Mouse (Mus musculus) cerebellum, adult 11 months (tissue): ENCODE measurements at regions not wholly inside any gene's neighbourhood (a gene's known extent, or its start where the extent isn't known, plus 50 kb on each side); places are given as distances from the start of the nearest gene placed in this dataset.

Source experiments
- DNase-seq: peaks from one replicate; pipeline ENCODE4 v3.0.0; 2022

DNA sequence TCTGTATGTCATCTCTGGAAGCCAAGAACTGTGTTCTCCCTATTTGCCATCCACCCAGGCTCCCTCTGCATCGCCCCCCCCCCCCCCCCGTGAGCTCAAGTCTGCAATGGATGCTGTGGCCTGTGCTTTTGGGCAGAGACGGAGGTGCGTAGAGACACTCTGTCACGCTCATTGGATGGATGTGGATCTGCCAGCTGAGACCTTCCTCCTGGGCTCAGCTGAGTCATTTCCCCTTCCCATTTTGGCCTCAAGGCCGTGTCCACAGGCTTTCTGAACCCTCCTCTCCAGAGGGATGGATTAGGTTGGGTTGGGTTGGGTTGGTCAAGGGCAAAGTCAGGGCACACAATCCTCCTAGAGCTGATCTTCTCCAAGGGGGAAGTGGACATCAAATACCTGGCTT, 72.9 kb upstream of the Sulf2 start:
- no peak for DNase-seq

GRCm38 (mm10) chr2:166227496-166227895, 72.0 kb upstream of the Sulf2 start:
- DNase-seq: no peak

DNA sequence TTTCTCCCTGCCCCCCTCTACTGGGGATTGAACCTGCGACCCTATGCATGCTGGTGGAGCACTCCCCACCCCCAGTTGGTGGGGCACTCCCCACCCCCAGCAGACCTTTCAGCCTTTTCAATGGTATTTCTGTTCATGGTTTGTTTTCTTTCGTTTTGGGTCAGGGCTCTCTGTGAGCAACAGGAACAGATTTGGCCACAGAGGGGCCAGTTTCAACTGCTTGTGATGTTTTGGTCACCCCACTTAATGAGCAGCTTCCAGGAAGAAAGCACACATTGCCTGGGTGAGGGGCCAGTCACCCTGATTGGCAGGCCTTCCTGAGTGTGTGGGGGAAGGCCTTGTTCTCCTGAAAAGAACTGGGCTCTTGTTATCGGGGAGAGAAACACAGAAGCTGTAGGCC, 71.5 kb upstream of the Sulf2 start:
- no peak for DNase-seq

GRCm38 (mm10) chr2:166226331-166226730, 70.9 kb upstream of the Sulf2 start:
- DNase-seq: no peak

DNA sequence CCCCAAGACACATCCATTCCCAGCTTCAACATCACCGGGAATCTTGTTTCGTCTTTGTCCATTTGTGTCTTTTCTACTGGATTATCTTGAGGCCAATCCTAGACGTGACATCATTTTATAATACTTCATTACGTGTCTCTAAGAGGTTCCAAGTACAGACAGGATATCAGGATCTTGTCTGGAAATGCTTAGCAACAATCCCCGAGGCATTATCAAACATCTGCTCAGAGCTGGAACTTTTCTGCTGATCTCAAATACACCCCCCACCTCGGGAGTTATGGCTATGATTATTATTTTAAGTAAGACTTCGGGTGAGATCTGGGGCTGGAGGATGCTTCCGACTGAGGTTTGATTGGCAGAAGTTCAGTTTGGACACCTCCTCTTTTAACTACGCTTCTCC, 69.9 kb upstream of the Sulf2 start:
- no peak for DNase-seq

DNA sequence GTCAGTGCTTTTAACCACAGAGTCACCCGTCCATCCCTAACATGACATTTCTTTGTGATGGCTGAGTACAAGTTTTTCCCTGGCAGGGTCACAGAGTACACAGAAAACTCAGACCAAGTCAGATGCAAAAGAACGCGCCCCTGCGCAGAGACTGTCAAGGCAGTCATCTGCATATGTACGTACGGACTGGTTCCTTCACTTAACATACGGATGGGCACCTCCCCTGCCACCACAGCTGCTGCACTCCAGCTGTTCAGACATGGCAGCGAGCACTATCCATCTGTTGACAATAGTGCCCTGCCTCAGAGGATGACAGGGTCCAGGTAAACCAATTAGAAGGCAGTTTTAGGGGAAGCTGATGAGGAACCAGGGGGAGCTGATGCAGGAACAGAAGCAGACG, 63.3 kb upstream of the Sulf2 start:
- DNase-seq: no peak

GRCm38 (mm10) chr2:166216512-166216865, 61.0 kb upstream of the Sulf2 start:
- DNase-seq: no peak

DNA sequence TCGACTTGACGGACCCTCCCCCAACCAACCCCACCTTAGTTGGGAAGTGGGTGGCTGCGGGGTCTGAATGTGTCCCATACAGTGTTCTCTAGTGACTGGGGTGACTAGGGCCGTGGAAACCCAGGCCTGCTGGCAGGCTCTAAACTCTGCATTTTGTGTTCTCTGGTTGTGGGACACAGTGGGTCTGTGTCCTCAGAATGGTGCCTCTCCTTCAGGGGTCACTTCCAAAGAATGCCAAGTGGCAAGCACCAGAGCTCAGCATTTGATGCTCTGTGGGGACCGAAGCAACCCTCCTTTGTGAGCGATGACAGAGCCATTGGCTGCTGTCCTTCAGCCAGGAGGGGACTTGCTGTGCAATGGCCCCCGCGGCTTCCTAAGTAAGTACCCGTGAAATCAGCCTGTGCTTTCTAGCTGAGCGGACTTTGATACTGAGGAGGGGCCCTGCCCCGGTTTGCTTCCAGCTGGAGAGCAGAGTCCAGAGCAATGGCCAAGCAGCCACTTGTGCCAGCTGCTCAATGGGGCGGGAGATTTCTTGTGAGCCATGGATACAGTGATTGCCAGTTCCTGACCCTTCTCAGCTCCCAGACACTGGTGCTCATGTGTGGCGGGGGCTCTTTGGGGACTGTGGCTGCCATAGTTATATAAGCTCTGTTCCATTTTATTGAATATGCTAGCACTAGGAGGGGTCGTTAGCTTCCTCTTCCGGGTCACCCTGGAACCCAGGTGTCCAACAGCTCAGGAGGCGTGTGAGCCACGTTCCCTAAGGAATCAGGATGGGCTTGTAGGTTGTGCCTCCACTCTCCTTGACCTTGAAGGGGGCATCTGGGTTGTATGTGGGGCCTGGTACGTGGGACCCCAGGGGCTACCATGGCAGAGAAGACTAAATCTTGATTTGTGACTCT, 60.4 kb upstream of the Sulf2 start:
- peak; percentile 12 for DNase-seq

DNA sequence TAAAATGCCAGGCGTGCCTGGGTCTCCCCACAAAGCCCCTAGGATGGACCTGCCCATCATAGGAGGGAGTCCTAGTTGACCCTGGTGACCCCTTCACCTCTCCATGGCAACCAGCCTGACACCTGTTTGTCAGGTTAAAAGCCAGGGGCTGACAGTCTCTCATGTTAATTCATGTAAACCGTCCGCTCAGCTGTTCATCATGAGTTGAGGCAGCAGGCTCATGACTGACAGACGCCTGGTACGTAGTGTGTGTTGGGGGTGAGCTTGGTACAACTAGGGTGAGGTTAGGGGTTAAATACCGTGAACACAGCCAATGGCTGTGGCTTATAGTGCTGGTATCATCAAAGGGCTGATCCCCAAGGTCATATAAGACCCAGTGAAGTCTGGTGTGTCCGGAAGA, 59.7 kb upstream of the Sulf2 start:
- no peak for DNase-seq

DNA sequence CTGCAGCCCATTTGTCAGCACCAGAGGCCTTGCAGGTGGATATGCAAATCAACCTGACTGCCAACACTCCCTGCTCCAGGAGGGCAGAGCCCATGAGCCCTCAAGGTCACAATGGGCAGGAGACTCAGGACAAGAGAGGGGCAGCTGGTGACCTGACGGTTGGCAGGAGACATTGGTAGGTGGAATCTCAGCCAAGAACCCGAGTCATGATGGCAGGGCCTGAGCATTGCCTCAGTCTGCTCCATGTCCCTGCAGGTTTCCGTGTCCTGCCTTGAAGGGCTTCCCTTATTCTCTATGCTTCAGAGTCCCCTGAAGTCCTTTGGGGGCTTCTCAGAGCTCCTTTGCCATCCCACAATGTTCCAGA, 51.7 kb upstream of the Sulf2 start:
- no peak for DNase-seq

DNA sequence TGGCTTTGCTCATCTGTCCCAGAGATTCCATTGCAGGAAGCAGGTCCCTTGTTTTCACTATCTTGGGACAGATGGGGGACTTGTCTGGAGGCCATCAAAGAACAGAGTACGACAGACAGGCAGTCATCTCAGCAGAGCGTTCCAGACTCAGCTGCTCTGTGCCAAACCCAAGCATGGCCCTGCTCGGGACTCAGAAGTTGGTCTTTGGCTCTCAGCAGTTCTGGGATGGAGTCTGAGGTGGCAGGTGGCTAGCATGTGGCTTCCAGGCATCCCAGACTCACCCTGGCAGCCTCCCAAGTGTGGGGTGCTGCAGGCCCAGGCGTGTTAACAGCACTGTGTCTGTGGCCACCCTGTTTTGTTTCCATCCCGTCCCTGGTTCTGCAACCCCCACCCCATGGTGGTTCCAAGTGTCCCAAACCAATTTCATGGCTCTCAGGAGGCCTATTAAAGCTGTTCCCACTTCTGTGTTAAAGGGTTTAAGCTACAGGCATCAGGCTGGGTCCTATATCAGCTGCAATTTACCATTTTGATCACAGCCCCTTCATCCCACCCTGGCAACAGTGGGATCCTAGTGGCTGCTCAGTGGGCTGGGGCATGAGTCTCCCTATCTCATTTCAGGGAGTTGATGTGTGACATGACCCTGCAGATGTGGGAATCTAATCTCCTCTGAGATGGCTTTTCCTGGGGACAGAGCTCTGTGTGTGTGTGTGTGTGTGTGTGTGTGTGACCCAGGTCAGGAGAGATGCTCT, 51.1 kb upstream of the Sulf2 start:
- DNase-seq: peak; percentile 22
